Mouse (Mus musculus): Measurements from ENCODE around the gene Ipo7. TPM values are rescaled to one million over a fixed set of nuclear protein-coding genes. Genes with fewer than 3 reads are reported as not detected.

The Ipo7 gene
- polyA plus RNA-seq (2014; fragmentation: Illumina TruSeq; extraction: RNeasy Lipid Tissue Mini Kit (QIAGEN cat#74804)), result 337 TPM

DNA sequence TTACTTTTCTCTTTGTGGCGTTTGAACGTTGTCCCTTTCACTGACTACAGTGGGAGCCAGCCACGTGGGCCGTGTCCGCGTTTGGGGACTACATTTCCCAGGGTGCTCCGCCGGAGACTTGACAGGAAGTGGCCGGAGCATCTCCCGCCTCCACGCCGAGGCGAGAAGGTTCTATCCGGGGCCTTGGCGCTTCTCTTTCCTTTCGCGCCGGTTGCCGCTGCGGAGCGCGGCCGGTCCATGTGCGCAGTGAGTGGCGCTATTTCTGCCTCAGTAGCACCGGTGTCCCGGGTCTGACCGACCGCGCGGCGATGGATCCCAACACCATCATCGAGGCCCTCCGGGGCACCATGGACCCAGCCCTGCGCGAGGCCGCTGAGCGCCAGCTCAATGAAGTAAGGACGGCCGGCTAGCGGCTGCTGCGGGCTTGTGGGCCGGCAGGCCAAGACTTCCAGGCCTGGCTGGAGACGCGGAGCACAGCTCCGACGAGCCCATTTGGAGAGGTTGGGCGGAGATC, at the start of gene Ipo7:
TSS of gene Ipo7 (plus strand) at position 158 of the 514 bp plus-strand sequence.

GRCm38 (mm10) chr7:109986775-109987174, 31.3 kb upstream of the Ipo7 start, which contains the start of gene Tmem41b:
Tmem41b (minus strand) TSS chr7:109986929.

DNA sequence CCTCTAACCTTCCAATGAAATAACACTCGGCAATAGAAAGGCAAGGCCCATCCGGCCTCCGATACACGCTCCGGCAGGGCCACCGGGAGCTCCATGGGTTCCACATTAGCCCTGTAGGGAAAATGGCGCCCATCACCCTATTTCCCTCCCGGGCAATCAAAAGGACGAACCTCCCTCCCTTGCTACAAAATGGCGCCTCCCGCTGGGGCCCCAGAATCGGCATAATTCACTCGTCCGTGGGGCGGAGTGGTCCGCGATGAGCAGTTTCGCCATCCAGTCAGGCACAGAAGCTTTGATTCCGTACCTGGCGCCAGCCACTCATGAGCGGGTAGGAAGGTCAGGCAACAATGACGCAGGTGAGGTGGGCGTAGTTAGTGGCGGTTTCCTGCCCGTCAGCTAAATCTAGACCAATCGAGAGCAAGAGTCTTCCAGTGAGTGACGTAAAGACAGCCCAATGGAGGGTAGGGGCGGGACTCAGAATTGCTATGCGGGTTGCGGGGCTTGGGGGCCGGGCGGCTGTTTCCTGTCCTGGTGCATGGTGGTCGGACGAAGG, 43.2 kb downstream of the Ipo7 start, which contains the start of gene Zfp143:
TSS of gene Zfp143 (plus strand) at position 19 of the 553 bp plus-strand sequence.

Other genes starting within 250 kb of the Ipo7 start
- 0.68 TPM for gene Nrip3, start 236.2 kb upstream of the Ipo7 start, polyA plus RNA-seq (2014; fragmentation: Illumina TruSeq; extraction: RNeasy Lipid Tissue Mini Kit (QIAGEN cat#74804))
- gene Scube2, start 152.6 kb upstream of the Ipo7 start, polyA plus RNA-seq (2014; fragmentation: Illumina TruSeq; extraction: RNeasy Lipid Tissue Mini Kit (QIAGEN cat#74804)), result 2.9 TPM
- gene Dennd5a, start 57.8 kb upstream of the Ipo7 start, polyA plus RNA-seq (2014; fragmentation: Illumina TruSeq; extraction: RNeasy Lipid Tissue Mini Kit (QIAGEN cat#74804)), result 128 TPM
- gene Tmem41b, start 31.3 kb upstream of the Ipo7 start, polyA plus RNA-seq (2014; fragmentation: Illumina TruSeq; extraction: RNeasy Lipid Tissue Mini Kit (QIAGEN cat#74804)), result 141 TPM
- 25.2 TPM for gene Zfp143, start 42.9 kb downstream of the Ipo7 start, polyA plus RNA-seq (2014; fragmentation: Illumina TruSeq; extraction: RNeasy Lipid Tissue Mini Kit (QIAGEN cat#74804))
- 37.6 TPM for gene Wee1, start 103.8 kb downstream of the Ipo7 start, polyA plus RNA-seq (2014; fragmentation: Illumina TruSeq; extraction: RNeasy Lipid Tissue Mini Kit (QIAGEN cat#74804))
- 83.4 TPM for gene Swap70, start 203.4 kb downstream of the Ipo7 start, polyA plus RNA-seq (2014; fragmentation: Illumina TruSeq; extraction: RNeasy Lipid Tissue Mini Kit (QIAGEN cat#74804))